Mouse (Mus musculus) CH12.LX (cell line): ENCODE measurements around the gene Pkp1. TPM values are rescaled to one million over a fixed set of nuclear protein-coding genes. Genes with fewer than 3 reads are reported as not detected.
A peak's percentile ranks its signal among the peaks of the same experiment; 100 is the strongest.

Experiments
- DNase-seq: peaks from one replicate; pipeline ENCODE4 v3.0.0-alpha.2; 2013; ENCODE audit errors: extremely low read depth
- H3K27ac ChIP-seq: 2 replicates; pipeline ENCODE4 v1.5.1; 2012; ENCODE audit warnings: low read depth, mild to moderate bottlenecking, control low read depth, moderate library complexity; ENCODE audit not compliant: insufficient read depth
- H3K27me3 ChIP-seq: replicated peaks from 2 replicates; pipeline ENCODE3; 2012; ENCODE audit warnings: inconsistent platforms
- H3K36me3 ChIP-seq, 2 experiments: replicated peaks in 1 of 2; 2 replicates each; pipeline versions ENCODE3 to v1.6.1; 2012; ENCODE audit warnings: inconsistent platforms in 1 of 2, low read length in 1 of 2, mild to moderate bottlenecking in 1 of 2, mixed read lengths in 1 of 2, moderate library complexity in 1 of 2; ENCODE audit not compliant: control insufficient read depth in 1 of 2, insufficient read depth in 1 of 2
- H3K4me1 ChIP-seq, 2 experiments: 2 replicates each; pipeline ENCODE4 v1.6.1; 2012; ENCODE audit warnings: inconsistent platforms in 1 of 2, moderate library complexity in 1 of 2; ENCODE audit not compliant: insufficient read depth in 2 of 2, control insufficient read depth in 1 of 2
- H3K4me2 ChIP-seq: 2 replicates; pipeline ENCODE4 v1.6.1; 2012; ENCODE audit warnings: low read depth, mild to moderate bottlenecking, control low read depth; ENCODE audit not compliant: poor library complexity, insufficient read depth, severe bottlenecking
- H3K4me3 ChIP-seq, 3 experiments: fragments of 150-350 bp in 1 of 3; sonication (generic) in 1 of 3; replicated peaks in 1 of 3; 2 replicates each; pipeline versions ENCODE3 to v1.5.1; 2011 to 2012; ENCODE audit warnings: low read depth in 2 of 3, low read length in 2 of 3, mild to moderate bottlenecking in 2 of 3, moderate library complexity in 2 of 3, control low read depth in 1 of 3, improper control_type of control experiment in 1 of 3, inconsistent platforms in 1 of 3, mixed read lengths in 1 of 3; ENCODE audit not compliant: poor library complexity in 1 of 3
- H3K79me2 ChIP-seq: replicated peaks from 2 replicates; pipeline ENCODE4 v1.6.1; 2012; ENCODE audit warnings: mild to moderate bottlenecking, moderate library complexity; ENCODE audit not compliant: control insufficient read depth, poor library complexity, insufficient read depth, severe bottlenecking; ENCODE audit errors: extremely low read depth
- H3K9ac ChIP-seq: 2 replicates; pipeline ENCODE4 v1.6.1; 2012; ENCODE audit warnings: low read depth, mild to moderate bottlenecking, control low read depth, moderate library complexity; ENCODE audit not compliant: insufficient read depth
- H3K9me3 ChIP-seq: replicated peaks from 2 replicates; pipeline ENCODE3; 2012; ENCODE audit warnings: low read length, inconsistent platforms, mixed read lengths
- BHLHE40 ChIP-seq: IDR thresholded peaks from 2 replicates; pipeline ENCODE4 v1.6.1; 2011; ENCODE audit warnings: mild to moderate bottlenecking, low read depth, low read length, improper control_type of control experiment
- CHD1 ChIP-seq: IDR thresholded peaks from 2 replicates; pipeline ENCODE4 v1.6.1; 2012; ENCODE audit warnings: low read depth, low read length, improper control_type of control experiment, inconsistent platforms
- CTCF ChIP-seq, 2 experiments: IDR thresholded peaks in 1 of 2; conservative IDR thresholded peaks in 1 of 2; 2 replicates each; pipeline ENCODE4 v1.5.1; 2011 to 2012; ENCODE audit warnings: low read depth in 2 of 2, low read length in 2 of 2, improper control_type of control experiment in 1 of 2, inconsistent platforms in 1 of 2, mild to moderate bottlenecking in 1 of 2, moderate library complexity in 1 of 2
- E2F4 ChIP-seq: IDR thresholded peaks from 2 replicates; pipeline ENCODE4 v1.6.1; 2011; ENCODE audit warnings: low read depth, low read length, improper control_type of control experiment; ENCODE audit not compliant: insufficient replicate concordance
- ELF1 ChIP-seq: IDR thresholded peaks from 2 replicates; pipeline ENCODE4 v1.6.1; 2014; ENCODE audit warnings: low read depth, mild to moderate bottlenecking, inconsistent platforms, low read length, improper control_type of control experiment
- EP300 ChIP-seq: IDR thresholded peaks from 2 replicates; pipeline ENCODE4 v1.6.1; 2011; ENCODE audit warnings: low read length, improper control_type of control experiment
- ETS1 ChIP-seq: conservative IDR thresholded peaks from 2 replicates; pipeline ENCODE4 v1.6.1; 2012; ENCODE audit warnings: low read depth, mild to moderate bottlenecking, inconsistent platforms, low read length, improper control_type of control experiment, moderate library complexity
- GABPA ChIP-seq: IDR thresholded peaks from 2 replicates; pipeline ENCODE4 v1.6.1; 2012; ENCODE audit warnings: low read depth, low read length, improper control_type of control experiment, inconsistent platforms; ENCODE audit not compliant: insufficient replicate concordance
- HCFC1 ChIP-seq: IDR thresholded peaks from 2 replicates; pipeline ENCODE4 v1.6.1; 2012; ENCODE audit warnings: low read depth, mild to moderate bottlenecking, inconsistent platforms, low read length, improper control_type of control experiment
- JUN ChIP-seq: IDR thresholded peaks from 2 replicates; pipeline ENCODE4 v1.6.1; 2011; ENCODE audit warnings: low read depth, mild to moderate bottlenecking, low read length, improper control_type of control experiment, moderate library complexity; ENCODE audit not compliant: insufficient read depth
- JUND ChIP-seq: conservative IDR thresholded peaks from 2 replicates; pipeline ENCODE4 v1.6.1; 2011; ENCODE audit warnings: low read depth, low read length, improper control_type of control experiment
- KAT2A ChIP-seq: IDR thresholded peaks from 2 replicates; pipeline ENCODE4 v1.6.1; 2012; ENCODE audit warnings: low read length, improper control_type of control experiment, inconsistent platforms; ENCODE audit not compliant: insufficient replicate concordance
- MAFK ChIP-seq: IDR thresholded peaks from 2 replicates; pipeline ENCODE4 v1.6.1; 2011; ENCODE audit warnings: low read length, improper control_type of control experiment; ENCODE audit not compliant: insufficient replicate concordance
- MAX ChIP-seq: IDR thresholded peaks from 2 replicates; pipeline ENCODE4 v1.6.1; 2011; ENCODE audit warnings: low read length, improper control_type of control experiment
- MAZ ChIP-seq: IDR thresholded peaks from 2 replicates; pipeline ENCODE4 v1.6.1; 2012; ENCODE audit warnings: low read depth, mild to moderate bottlenecking, inconsistent platforms, low read length, improper control_type of control experiment, moderate library complexity
- MEF2A ChIP-seq: IDR thresholded peaks from 2 replicates; pipeline ENCODE4 v1.6.1; 2014; ENCODE audit warnings: low read depth, mild to moderate bottlenecking, inconsistent platforms, low read length, improper control_type of control experiment, borderline replicate concordance
- MXI1 ChIP-seq: IDR thresholded peaks from 2 replicates; pipeline ENCODE4 v1.6.1; 2011; ENCODE audit warnings: mild to moderate bottlenecking, low read depth, low read length, improper control_type of control experiment
- NELFE ChIP-seq: IDR thresholded peaks from 2 replicates; pipeline ENCODE4 v1.6.1; 2011; ENCODE audit warnings: low read depth, low read length, improper control_type of control experiment
- NRF1 ChIP-seq: IDR thresholded peaks from 2 replicates; pipeline ENCODE4 v1.6.1; 2014; ENCODE audit warnings: low read depth, mild to moderate bottlenecking, inconsistent platforms, low read length, improper control_type of control experiment, moderate library complexity
- PAX5 ChIP-seq: IDR thresholded peaks from 2 replicates; pipeline ENCODE4 v1.6.1; 2012; ENCODE audit warnings: low read length, inconsistent platforms, mixed read lengths
- POLR2A ChIP-seq: IDR thresholded peaks from 2 replicates; pipeline ENCODE4 v1.6.1; 2011; ENCODE audit warnings: low read depth, mild to moderate bottlenecking, improper control_type of control experiment, low read length
- POLR2AphosphoS2 ChIP-seq: IDR thresholded peaks from 2 replicates; pipeline ENCODE4 v1.6.1; 2011; ENCODE audit warnings: low read depth, low read length, improper control_type of control experiment
- RAD21 ChIP-seq: IDR thresholded peaks from 2 replicates; pipeline ENCODE4 v1.6.1; 2011; ENCODE audit warnings: low read depth, mild to moderate bottlenecking, low read length, improper control_type of control experiment, moderate library complexity
- RCOR1 ChIP-seq: conservative IDR thresholded peaks from 2 replicates; pipeline ENCODE4 v1.6.1; 2012; ENCODE audit warnings: low read depth, mild to moderate bottlenecking, inconsistent platforms, low read length, improper control_type of control experiment
- SMC3 ChIP-seq: IDR thresholded peaks from 2 replicates; pipeline ENCODE4 v1.6.1; 2011; ENCODE audit warnings: low read depth, low read length, improper control_type of control experiment
- TBP ChIP-seq: conservative IDR thresholded peaks from 2 replicates; pipeline ENCODE4 v1.6.1; 2011; ENCODE audit warnings: low read depth, low read length, improper control_type of control experiment
- TCF12 ChIP-seq: IDR thresholded peaks from 2 replicates; pipeline ENCODE4 v1.6.1; 2014; ENCODE audit warnings: low read depth, mild to moderate bottlenecking, inconsistent platforms, low read length, improper control_type of control experiment
- UBTF ChIP-seq: IDR thresholded peaks from 2 replicates; pipeline ENCODE4 v1.6.1; 2012; ENCODE audit warnings: low read depth, mild to moderate bottlenecking, inconsistent platforms, low read length, improper control_type of control experiment, moderate library complexity
- USF1 ChIP-seq: IDR thresholded peaks from 2 replicates; pipeline ENCODE4 v1.6.1; 2014; ENCODE audit warnings: low read depth, mild to moderate bottlenecking, inconsistent platforms, low read length, improper control_type of control experiment
- USF2 ChIP-seq: conservative IDR thresholded peaks from 2 replicates; pipeline ENCODE4 v1.6.1; 2011; ENCODE audit warnings: low read depth, low read length, improper control_type of control experiment
- ZC3H11A ChIP-seq: IDR thresholded peaks from 2 replicates; pipeline ENCODE4 v1.6.1; 2012; ENCODE audit warnings: low read depth, mild to moderate bottlenecking, inconsistent platforms, low read length, improper control_type of control experiment
- ZKSCAN1 ChIP-seq: IDR thresholded peaks from 2 replicates; pipeline ENCODE4 v1.6.1; 2012; ENCODE audit warnings: low read depth, inconsistent platforms, low read length, improper control_type of control experiment, borderline replicate concordance
- ZMIZ1 ChIP-seq: IDR thresholded peaks from 2 replicates; pipeline ENCODE4 v1.6.1; 2012; ENCODE audit warnings: low read depth, mild to moderate bottlenecking, inconsistent platforms, low read length, improper control_type of control experiment
- dilution Hi-C: fragments of 300-500 bp; cut with MboI; formaldehyde crosslinking; loops from 2 replicates; pipeline ENCODE4 v1.14.3; 2020; ENCODE audit warnings: low sequenced_read_pairs; ENCODE audit not compliant: extremely low pct_unique_long_range_greater_than_20kb, extremely low pct_ligation_motif_present
- in situ Hi-C: fragments of 300-500 bp; cut with MboI; formaldehyde crosslinking; loops from 3 replicates; pipeline ENCODE4 v1.14.3; 2019; ENCODE audit warnings: low sequenced_read_pairs, low pct_ligation_motif_present, low pct_unique_long_range_greater_than_20kb, mixed read lengths
- polyA plus RNA-seq: library from polyadenylated mRNA; unstranded; fragments of >175 nt; gene quantifications from 2 replicates; pipeline ENCODE4 v1.2.1, GENCODE M21; 2012; ENCODE audit warnings: low read depth; ENCODE audit not compliant: insufficient read length
- total RNA-seq, 2 experiments: library from RNA; depleted of rRNA; stranded (reverse); fragments of 300-350 nt in 1 of 2; fragments of >200 nt in 1 of 2; gene quantifications; 2 replicates each; pipeline ENCODE4 v1.2.3; 2012 to 2014

Pkp1 gene
- total and polyA plus RNA-seq, 3 experiments: not detected

DNA sequence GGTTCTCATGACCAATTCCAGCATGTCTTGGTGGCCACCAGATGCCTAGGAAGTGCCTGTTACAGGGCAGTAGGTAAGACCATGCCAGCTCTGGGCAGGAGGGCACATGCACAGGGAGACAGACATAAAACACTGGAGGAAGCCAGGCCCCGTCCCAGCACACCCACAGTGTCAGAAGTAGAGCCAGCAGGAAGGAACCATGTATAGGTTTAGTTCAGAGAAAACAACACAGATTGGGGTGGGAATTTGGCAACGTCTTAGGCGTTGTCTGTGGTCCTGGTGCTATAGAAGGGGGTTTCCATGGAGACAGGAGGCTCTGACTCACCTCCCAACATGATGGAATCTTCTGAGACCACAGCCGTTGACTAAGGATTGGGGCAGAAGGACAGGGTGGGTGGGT, 27.2 kb upstream of the Pkp1 start:
- Histone ChIP-seq H3K36me3 (no peaks in the 10 kb centered on the region), H3K79me2 (no peaks in the 10 kb centered on the region), H3K4me2 (no peak overlapping the region), H3K9ac (no peak overlapping the region), H3K27me3 (peaks cover 65% of the 10 kb centered on the region), H3K4me1 (peaks cover 3 to 22% of the 10 kb centered on the region in 2 experiments), H3K9me3 (no peaks in the 10 kb centered on the region), H3K4me3 (no peak overlapping the region), H3K27ac (no peak overlapping the region)
- dilution Hi-C loops: no loop called here
- no peak for TF ChIP-seq BHLHE40
- no peak for TF ChIP-seq CHD1
- no peak for TF ChIP-seq MAX
- no peak for TF ChIP-seq MAZ
- no peak for TF ChIP-seq USF2
- TF ChIP-seq UBTF: no peak
- no peak for TF ChIP-seq TBP
- in situ Hi-C loops: loop anchor here (5.0 kb wide), 1 partner anchor 79 kb away; no protein-coding TSS in a partner anchor
- no peak for DNase-seq

DNA sequence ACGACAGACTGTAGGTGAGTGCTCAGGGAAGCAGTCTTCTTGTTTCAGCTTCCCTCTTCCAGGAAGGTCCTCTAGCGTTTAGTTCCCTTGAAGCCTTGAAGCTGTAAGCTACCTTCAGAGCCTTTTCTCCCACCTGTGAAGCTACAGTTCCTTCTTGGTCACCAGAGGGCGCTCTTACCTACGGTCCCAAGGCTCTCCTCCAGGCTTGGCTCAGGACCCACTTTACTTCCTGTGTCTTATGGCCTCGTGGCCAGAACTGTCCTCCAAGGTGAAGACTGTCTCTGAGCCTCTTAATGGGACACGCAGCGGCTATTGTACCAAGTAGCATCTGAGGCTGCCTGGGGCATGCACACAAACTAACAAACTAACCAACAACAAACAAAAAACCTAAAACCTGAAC, 26.7 kb upstream of the Pkp1 start:
- in situ Hi-C loops (loop anchor here (5.0 kb wide), 1 partner anchor 78 kb away; no protein-coding TSS in a partner anchor), dilution Hi-C loops (no loop called here)
- peaks cover 63% of the 10 kb centered on the region for H3K27me3 ChIP-seq
- H3K4me1 ChIP-seq: peaks cover 3 to 22% of the 10 kb centered on the region in 2 experiments
- H3K36me3 ChIP-seq: no peaks in the 10 kb centered on the region
- no peaks in the 10 kb centered on the region for H3K9me3 ChIP-seq
- H3K4me2 ChIP-seq: no peak overlapping the region
- H3K9ac ChIP-seq: no peak overlapping the region
- H3K4me3 ChIP-seq: no peak overlapping the region
- H3K79me2 ChIP-seq: no peaks in the 10 kb centered on the region
- no peak overlapping the region for H3K27ac ChIP-seq
- DNase-seq: peak; percentile 78
- no peak for TF ChIP-seq JUND
- TF ChIP-seq MAFK: no peak
- TF ChIP-seq GABPA: no peak
- no peak for TF ChIP-seq RCOR1
- TF ChIP-seq MEF2A: no peak
- no peak for TF ChIP-seq BHLHE40
- TF ChIP-seq USF2: no peak
- TF ChIP-seq JUN: no peak
- no peak for TF ChIP-seq MXI1
- no peak for TF ChIP-seq ZKSCAN1
- TF ChIP-seq MAX: peak; percentile 58
- TF ChIP-seq KAT2A: no peak
- TF ChIP-seq NRF1: no peak
- no peak for TF ChIP-seq ETS1
- peak; percentile 69 for TF ChIP-seq SMC3
- TF ChIP-seq MAZ: no peak
- peak; percentile 88 for TF ChIP-seq CTCF (conservative IDR thresholded peaks at IDR 0.05 in 1 of 2, IDR thresholded peaks at IDR 0.05 in 1 of 2; ENCODE audit: low read depth in 2 of 2, low read length in 2 of 2)
- no peak for TF ChIP-seq POLR2AphosphoS2
- TF ChIP-seq RAD21: peak; percentile 60
- no peak for TF ChIP-seq E2F4
- TF ChIP-seq ELF1: peak; percentile 65
- TF ChIP-seq ZMIZ1: no peak
- no peak for TF ChIP-seq TBP
- TF ChIP-seq USF1: no peak
- TF ChIP-seq NELFE: no peak
- TF ChIP-seq HCFC1: no peak
- TF ChIP-seq EP300: no peak
- TF ChIP-seq PAX5: no peak
- no peak for TF ChIP-seq ZC3H11A
- TF ChIP-seq POLR2A: no peak
- TF ChIP-seq UBTF: no peak
- no peak for TF ChIP-seq TCF12
